Mouse (Mus musculus): Measurements from ENCODE around the gene Esp23. TPM values are rescaled to one million over a fixed set of nuclear protein-coding genes. Genes with fewer than 3 reads are reported as not detected.

Esp23 gene
- polyA plus RNA-seq (2015; fragmentation: Nextera tagmentation; extraction: Ambion mirVana): not detected in 2 replicates

DNA sequence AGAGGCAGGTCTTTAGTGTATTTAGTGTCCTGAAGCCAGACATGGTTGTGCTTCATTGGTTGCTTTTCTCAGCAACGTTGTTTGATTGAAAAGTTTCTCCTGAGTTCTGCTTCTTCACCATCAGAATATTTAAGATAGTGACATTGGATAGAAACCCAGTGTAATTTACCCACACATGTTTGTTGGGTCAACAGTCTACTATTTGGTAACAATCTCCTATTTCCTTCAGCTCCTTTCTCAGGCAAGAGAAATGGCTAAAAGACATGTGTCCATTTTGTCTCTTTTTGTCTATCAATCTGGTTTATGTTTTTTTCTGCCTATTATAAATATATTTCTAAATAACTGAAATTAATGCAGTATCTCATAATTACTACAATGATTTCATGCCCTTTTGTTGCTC lies at the start of gene Esp23:
Esp23 (minus strand) TSS at position 101 of the 400 bp plus-strand sequence.

DNA sequence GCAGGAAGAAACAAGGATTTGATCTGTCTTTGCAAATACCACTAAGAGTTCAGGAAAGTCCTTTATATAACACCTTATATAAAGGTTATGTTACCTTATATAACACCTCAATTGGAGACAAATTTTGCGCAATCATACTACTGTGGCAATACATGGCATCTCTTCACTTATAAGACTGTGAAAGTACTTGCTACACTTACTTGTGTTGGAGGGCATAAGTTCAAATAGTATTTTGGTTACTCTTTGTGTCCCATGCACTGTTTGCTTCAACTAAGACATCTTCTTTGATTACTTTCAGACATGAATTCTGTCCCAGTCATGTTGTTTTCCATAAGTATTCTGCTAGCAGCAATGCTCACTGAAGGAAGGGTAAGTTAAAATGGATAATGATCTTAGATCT lies 18.2 kb upstream of the Esp23 start, which contains the start of gene Esp22:
Esp22 (plus strand) TSS at position 301 of the 400 bp plus-strand sequence.

DNA sequence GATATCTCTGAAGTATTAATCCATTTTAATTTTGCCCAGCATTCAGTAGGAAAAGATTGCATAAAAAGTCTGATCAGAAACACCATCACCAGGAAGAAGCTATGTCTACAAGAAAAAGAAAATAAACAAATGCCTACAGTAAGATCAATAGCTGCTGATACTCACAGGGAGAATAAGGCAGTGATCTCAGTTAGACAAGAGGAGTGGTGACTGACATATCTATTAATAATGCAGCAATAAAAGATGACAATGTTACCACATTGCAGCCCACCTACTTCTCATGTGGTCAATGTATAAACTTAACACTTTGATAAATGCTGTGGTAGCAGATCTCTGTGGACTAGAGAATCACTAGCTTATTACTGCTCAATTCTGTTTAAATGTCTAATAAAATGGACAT lies 33.6 kb downstream of the Esp23 start, which contains the start of gene Gm21903:
Gm21903 (minus strand) TSS at position 101 of the 400 bp plus-strand sequence.

DNA sequence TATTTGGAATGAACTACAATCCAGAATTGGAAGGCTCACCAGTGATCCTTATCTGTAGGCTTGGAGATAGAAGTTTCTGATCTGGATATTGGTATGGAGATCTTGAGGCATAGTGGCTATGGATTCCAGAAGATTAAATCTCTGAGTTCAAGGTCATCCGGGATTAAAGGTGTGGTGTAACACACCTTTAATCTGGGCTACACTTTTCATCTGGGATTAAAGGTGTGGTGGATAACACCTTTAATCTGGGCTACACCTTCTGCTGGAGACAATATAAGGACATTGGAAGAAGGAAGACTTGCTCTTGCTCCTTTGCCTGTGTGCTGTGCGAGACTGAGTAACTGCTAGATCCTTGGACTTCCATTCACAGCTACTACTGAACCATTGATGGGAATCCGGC lies 40.4 kb downstream of the Esp23 start, which contains the start of gene Esp24:
Esp24 (plus strand) TSS at position 301 of the 400 bp plus-strand sequence.

Other genes starting within 250 kb of the Esp23 start
- gene Esp24, start 40.3 kb downstream of the Esp23 start, polyA plus RNA-seq (2015; fragmentation: Nextera tagmentation; extraction: Ambion mirVana): not detected in 2 replicates
- not detected in 2 replicates for gene Gm21903, start 33.7 kb downstream of the Esp23 start, polyA plus RNA-seq (2015; fragmentation: Nextera tagmentation; extraction: Ambion mirVana)
- not detected in 2 replicates for gene Esp22, start 18.3 kb upstream of the Esp23 start, polyA plus RNA-seq (2015; fragmentation: Nextera tagmentation; extraction: Ambion mirVana)

Measured in adrenal gland, postnatal 0 days (tissue).